Mouse (Mus musculus) neural tube, embryonic 12.5 days (tissue): ENCODE measurements at regions not wholly inside any gene's neighbourhood (a gene's known extent, or its start where the extent isn't known, plus 50 kb on each side); places are given as distances from the start of the nearest gene placed in this dataset.

Source experiments
- ATAC-seq: fragments of 200-750 bp; cut with Nextera tagmentation; 2 replicates; pipeline ENCODE4 v1.8.0; 2017; ENCODE audit warnings: low read depth, mild to moderate bottlenecking, moderate TSS enrichment, moderate library complexity; ENCODE audit not compliant: low FRiP score
- H3K27ac ChIP-seq: fragments of 300-500 bp; sonication (generic); 2 replicates; pipeline ENCODE4 v1.5.1; 2016
- H3K27me3 ChIP-seq: fragments of 300-500 bp; sonication (generic); replicated peaks from 2 replicates; pipeline ENCODE4 v1.6.1; 2016; ENCODE audit warnings: mild to moderate bottlenecking
- H3K36me3 ChIP-seq: fragments of 300-500 bp; sonication (generic); 2 replicates; pipeline ENCODE4 v1.6.1; 2016; ENCODE audit warnings: mild to moderate bottlenecking
- H3K4me1 ChIP-seq: fragments of 300-500 bp; sonication (generic); 2 replicates; pipeline ENCODE4 v1.6.1; 2016
- H3K4me2 ChIP-seq: fragments of 300-500 bp; sonication (generic); replicated peaks from 2 replicates; pipeline ENCODE4 v1.6.1; 2016; ENCODE audit warnings: mild to moderate bottlenecking
- H3K4me3 ChIP-seq: fragments of 300-500 bp; sonication (generic); 2 replicates; pipeline ENCODE4 v1.5.1; 2016
- H3K9ac ChIP-seq: fragments of 300-500 bp; sonication (generic); 2 replicates; pipeline ENCODE4 v1.6.1; 2016; ENCODE audit warnings: mild to moderate bottlenecking
- H3K9me3 ChIP-seq: fragments of 300-500 bp; sonication (generic); 2 replicates; pipeline ENCODE4 v1.6.1; 2016; ENCODE audit warnings: mild to moderate bottlenecking
- WGBS: fragments of 180-500 bp; shearing (Covaris S2); methylation state at CpG from one replicate; pipeline ENCODE4 v1.1.7; 2016; 5-methylcytosine and 5-hydroxymethylcytosine counted together

- no peak overlapping the region for H3K9ac ChIP-seq
- no peak overlapping the region for H3K4me3 ChIP-seq
- no peak overlapping the region for H3K4me2 ChIP-seq
- WGBS, result 72% methylated on average over 4 of the region's 4 CpGs
- H3K9me3 ChIP-seq, result no peaks in the 10 kb centered on the region
- no peaks in the 10 kb centered on the region for H3K36me3 ChIP-seq
- no peaks in the 10 kb centered on the region for H3K4me1 ChIP-seq
- H3K27me3 ChIP-seq, result no peaks in the 10 kb centered on the region
- H3K27ac ChIP-seq, result no peak overlapping the region
- ATAC-seq, result no peak
Measured at GRCm38 (mm10) chr13:103452837-103453236, 118.5 kb upstream of the Mast4 start.

DNA sequence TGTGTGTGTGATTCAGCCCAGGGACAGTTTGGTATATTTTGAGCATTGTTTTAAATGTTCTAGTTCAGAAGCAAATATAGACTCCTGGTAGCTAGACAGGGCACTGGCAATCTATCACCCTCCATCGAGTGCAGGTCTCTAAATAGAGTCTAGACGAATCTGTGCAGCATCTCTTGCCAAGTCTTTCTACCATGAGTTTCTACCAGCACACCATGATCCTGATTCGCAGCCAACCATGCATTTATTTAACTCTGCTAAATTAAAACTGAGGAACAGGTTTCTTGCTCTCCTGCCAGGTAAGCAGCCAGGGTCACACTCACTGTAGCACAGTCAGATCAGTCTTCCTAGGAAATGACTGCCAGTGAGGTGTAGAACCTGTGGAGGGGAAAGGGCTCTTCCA is 96.3 kb upstream of the Mast4 start:
- Histone ChIP-seq H3K27me3 (no peaks in the 10 kb centered on the region), H3K9me3 (no peaks in the 10 kb centered on the region), H3K9ac (no peak overlapping the region), H3K27ac (no peak overlapping the region), H3K4me3 (no peak overlapping the region), H3K36me3 (no peaks in the 10 kb centered on the region), H3K4me2 (no peak overlapping the region), H3K4me1 (no peaks in the 10 kb centered on the region)
- 93% methylated on average over 3 of the region's 3 CpGs for WGBS
- ATAC-seq, result no peak

- H3K4me2 ChIP-seq, result no peak overlapping the region
- no peak overlapping the region for H3K4me3 ChIP-seq
- H3K9me3 ChIP-seq, result no peaks in the 10 kb centered on the region
- no peak overlapping the region for H3K9ac ChIP-seq
- 82% methylated on average over 7 of the region's 7 CpGs for WGBS
- no peaks in the 10 kb centered on the region for H3K4me1 ChIP-seq
- ATAC-seq, result no peak
- H3K27me3 ChIP-seq, result no peaks in the 10 kb centered on the region
- H3K36me3 ChIP-seq, result no peaks in the 10 kb centered on the region
- no peak overlapping the region for H3K27ac ChIP-seq
Measured at GRCm38 (mm10) chr13:103424011-103424410, 89.7 kb upstream of the Mast4 start.

- ATAC-seq, result no peak
- Histone ChIP-seq H3K9ac (no peak overlapping the region), H3K4me3 (no peak overlapping the region), H3K9me3 (no peaks in the 10 kb centered on the region), H3K27me3 (no peaks in the 10 kb centered on the region), H3K4me2 (no peak overlapping the region), H3K36me3 (no peaks in the 10 kb centered on the region), H3K27ac (no peak overlapping the region), H3K4me1 (no peaks in the 10 kb centered on the region)
- WGBS, result 87% methylated on average over 8 of the region's 8 CpGs
Measured at GRCm38 (mm10) chr13:103423417-103423816, 89.1 kb upstream of the Mast4 start.

- no peaks in the 10 kb centered on the region for H3K9me3 ChIP-seq
- H3K4me3 ChIP-seq, result no peak overlapping the region
- H3K36me3 ChIP-seq, result no peaks in the 10 kb centered on the region
- no peak for ATAC-seq
- H3K9ac ChIP-seq, result no peak overlapping the region
- no peak overlapping the region for H3K27ac ChIP-seq
- H3K4me2 ChIP-seq, result no peak overlapping the region
- 90% methylated on average over 8 of the region's 8 CpGs for WGBS
- H3K27me3 ChIP-seq, result no peaks in the 10 kb centered on the region
- no peaks in the 10 kb centered on the region for H3K4me1 ChIP-seq
Measured at GRCm38 (mm10) chr13:103422997-103423396, 88.7 kb upstream of the Mast4 start.

- Histone ChIP-seq H3K9me3 (no peaks in the 10 kb centered on the region), H3K27ac (no peak overlapping the region), H3K9ac (no peak overlapping the region), H3K4me3 (no peak overlapping the region), H3K36me3 (no peaks in the 10 kb centered on the region), H3K27me3 (no peaks in the 10 kb centered on the region), H3K4me1 (no peaks in the 10 kb centered on the region), H3K4me2 (no peak overlapping the region)
- 85% methylated on average over 3 of the region's 3 CpGs for WGBS
- no peak for ATAC-seq
Measured at GRCm38 (mm10) chr13:103419146-103419545, 84.8 kb upstream of the Mast4 start.

GRCm38 (mm10) chr13:103417256-103417655 is 83.0 kb upstream of the Mast4 start:
- Histone ChIP-seq H3K27ac (no peak overlapping the region), H3K27me3 (no peaks in the 10 kb centered on the region), H3K9me3 (no peaks in the 10 kb centered on the region), H3K4me1 (no peaks in the 10 kb centered on the region), H3K9ac (no peak overlapping the region), H3K4me2 (no peak overlapping the region), H3K4me3 (no peak overlapping the region), H3K36me3 (no peaks in the 10 kb centered on the region)
- 87% methylated on average over 5 of the region's 5 CpGs for WGBS
- ATAC-seq, result no peak

- no peaks in the 10 kb centered on the region for H3K4me1 ChIP-seq
- no peak overlapping the region for H3K9ac ChIP-seq
- H3K4me3 ChIP-seq, result no peak overlapping the region
- H3K27me3 ChIP-seq, result no peaks in the 10 kb centered on the region
- H3K9me3 ChIP-seq, result no peaks in the 10 kb centered on the region
- H3K4me2 ChIP-seq, result no peak overlapping the region
- WGBS, result 71% methylated on average over 4 of the region's 4 CpGs
- H3K27ac ChIP-seq, result no peak overlapping the region
- ATAC-seq, result no peak
- H3K36me3 ChIP-seq, result no peaks in the 10 kb centered on the region
Measured at GRCm38 (mm10) chr13:103415335-103415734, 81.0 kb upstream of the Mast4 start.

DNA sequence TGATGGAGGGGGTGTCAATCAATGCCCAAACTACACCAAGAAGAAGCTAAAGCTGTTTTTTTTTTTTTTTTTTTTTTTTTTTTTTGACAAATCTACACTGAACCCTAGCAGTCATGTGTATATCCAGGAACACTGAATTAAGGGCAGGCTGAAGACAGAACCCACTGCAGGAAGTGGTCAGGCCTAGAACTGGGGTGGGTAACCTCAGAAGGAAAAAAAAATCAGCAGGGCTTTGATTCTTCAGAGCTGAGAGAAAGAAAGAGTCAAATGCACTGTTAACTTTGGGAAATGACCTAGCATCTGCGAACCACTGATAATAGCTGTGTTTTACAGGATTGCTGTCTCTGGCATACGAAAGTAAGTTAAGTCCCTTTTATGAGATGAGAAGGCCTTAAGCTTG is 78.3 kb upstream of the Mast4 start:
- H3K4me3 ChIP-seq, result no peak overlapping the region
- no peaks in the 10 kb centered on the region for H3K4me1 ChIP-seq
- no peaks in the 10 kb centered on the region for H3K36me3 ChIP-seq
- ATAC-seq, result no peak
- no peak overlapping the region for H3K27ac ChIP-seq
- H3K27me3 ChIP-seq, result no peaks in the 10 kb centered on the region
- no peaks in the 10 kb centered on the region for H3K9me3 ChIP-seq
- WGBS, result 92% methylated on average over 2 of the region's 2 CpGs
- no peak overlapping the region for H3K4me2 ChIP-seq
- H3K9ac ChIP-seq, result no peak overlapping the region

- Histone ChIP-seq H3K27me3 (no peaks in the 10 kb centered on the region), H3K36me3 (no peaks in the 10 kb centered on the region), H3K9ac (no peak overlapping the region), H3K4me3 (no peak overlapping the region), H3K4me1 (no peaks in the 10 kb centered on the region), H3K4me2 (no peak overlapping the region), H3K9me3 (no peaks in the 10 kb centered on the region), H3K27ac (no peak overlapping the region)
- WGBS, result 85% methylated on average over 7 of the region's 7 CpGs
- no peak for ATAC-seq
Measured at GRCm38 (mm10) chr13:103409286-103409685, 75.0 kb upstream of the Mast4 start.

DNA sequence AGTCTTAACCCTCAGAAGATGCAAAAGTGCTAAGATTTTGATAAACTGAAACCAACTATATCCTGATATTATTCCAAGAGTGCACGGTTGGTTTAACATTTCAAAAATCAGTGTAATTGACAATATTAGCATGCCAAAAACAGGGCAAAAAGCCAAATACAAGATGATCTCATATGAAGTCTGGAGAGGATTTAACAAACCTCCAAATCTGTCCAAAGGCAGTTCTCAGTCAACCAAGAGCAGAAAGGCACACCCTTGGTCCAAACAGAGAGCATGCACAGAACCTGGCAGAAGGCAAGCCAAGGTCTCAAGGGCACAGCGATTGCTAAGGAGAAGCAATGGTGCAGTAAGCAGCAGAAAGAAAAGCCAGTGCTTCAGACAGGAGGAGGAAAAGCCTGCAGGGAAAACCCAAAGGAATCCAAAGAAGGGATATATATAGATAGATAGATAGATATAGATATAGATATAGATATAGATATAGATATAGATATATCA is 62.3 kb upstream of the Mast4 start:
- ATAC-seq, result no peak
- Histone ChIP-seq H3K4me2 (no peak overlapping the region), H3K27ac (no peak overlapping the region), H3K9ac (no peak overlapping the region), H3K36me3 (no peaks in the 10 kb centered on the region), H3K27me3 (no peaks in the 10 kb centered on the region), H3K9me3 (no peaks in the 10 kb centered on the region), H3K4me1 (no peaks in the 10 kb centered on the region), H3K4me3 (no peak overlapping the region)
- 92% methylated on average over 2 of the region's 2 CpGs for whole genome bisulfite sequencing

DNA sequence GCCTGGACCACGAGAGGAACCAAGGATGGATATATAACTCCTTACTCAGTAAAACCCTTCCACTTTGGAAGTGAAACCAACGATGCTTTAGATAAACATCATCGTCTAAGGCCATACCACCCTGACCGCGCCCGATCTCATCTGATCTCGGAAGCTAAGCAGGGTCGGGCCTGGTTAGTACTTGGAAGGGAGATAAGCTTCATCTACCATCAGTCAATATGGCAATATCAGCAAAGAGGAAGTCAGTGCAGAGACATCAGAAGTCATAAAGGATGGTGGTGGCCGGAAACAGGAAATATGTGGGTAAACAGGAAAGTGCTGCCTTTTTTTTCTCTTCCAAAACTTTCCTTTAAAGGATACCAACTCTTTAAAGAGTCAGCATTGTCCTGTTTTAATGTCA is 61.8 kb upstream of the Mast4 start:
- Histone ChIP-seq H3K27me3 (no peaks in the 10 kb centered on the region), H3K4me2 (no peak overlapping the region), H3K9me3 (no peaks in the 10 kb centered on the region), H3K36me3 (no peaks in the 10 kb centered on the region), H3K27ac (no peak overlapping the region), H3K9ac (no peak overlapping the region), H3K4me3 (no peak overlapping the region), H3K4me1 (no peaks in the 10 kb centered on the region)
- no peak for ATAC-seq
- WGBS, result 85% methylated on average over 9 of the region's 9 CpGs

GRCm38 (mm10) chr13:103392581-103392980 is 58.3 kb upstream of the Mast4 start:
- Histone ChIP-seq H3K9me3 (no peaks in the 10 kb centered on the region), H3K4me2 (no peak overlapping the region), H3K36me3 (no peaks in the 10 kb centered on the region), H3K27me3 (no peaks in the 10 kb centered on the region), H3K4me1 (no peaks in the 10 kb centered on the region), H3K9ac (no peak overlapping the region), H3K4me3 (no peak overlapping the region), H3K27ac (no peak overlapping the region)
- 77% methylated on average over 3 of the region's 3 CpGs for WGBS
- ATAC-seq, result no peak
